Mouse (Mus musculus) thymus, adult 2 months (tissue): Measurements from ENCODE around the gene Spats2l.

Experiments
- CTCF ChIP-seq: fragments of 200-500 bp; IDR thresholded peaks from 2 replicates; pipeline ENCODE4 v1.5.1; 2012; ENCODE audit warnings: mild to moderate bottlenecking, control low read depth, low read length, moderate library complexity, borderline replicate concordance; ENCODE audit not compliant: control insufficient read depth, poor library complexity, insufficient read depth; ENCODE audit errors: extremely low read depth
- POLR2A ChIP-seq: fragments of 200-500 bp; IDR thresholded peaks from 2 replicates; pipeline ENCODE4 v1.6.1; 2012; ENCODE audit warnings: mild to moderate bottlenecking, low read length, control low read depth, moderate library complexity; ENCODE audit not compliant: control insufficient read depth, poor library complexity, insufficient read depth; ENCODE audit errors: extremely low read depth

- TF ChIP-seq CTCF: no peak
- no peak for TF ChIP-seq POLR2A
Observed at GRCm38 (mm10) chr1:57826245-57826644, 52.3 kb downstream of the Spats2l start.
